Mouse (Mus musculus) heart, embryonic 11.5 days (tissue): Measurements from ENCODE around the gene Mtrf1. TPM values are rescaled to one million over a fixed set of nuclear protein-coding genes. Genes with fewer than 3 reads are reported as not detected.
"Not testable (repeated sequence)": the region's sequence is repeated elsewhere in the genome, so short reads cannot be mapped to it uniquely, and the experiment has no call there.

Source experiments
- ATAC-seq: fragments of 200-750 bp; cut with Nextera tagmentation; replicated peaks from 2 replicates; pipeline ENCODE4 v1.8.0; 2017; ENCODE audit warnings: moderate library complexity; ENCODE audit not compliant: insufficient number of reproducible peaks, low FRiP score, low TSS enrichment
- H3K27ac ChIP-seq: fragments of 300-500 bp; sonication (generic); 2 replicates; pipeline ENCODE4 v1.5.1; 2014; ENCODE audit warnings: mild to moderate bottlenecking, low read depth, low read length
- H3K27me3 ChIP-seq: fragments of 300-500 bp; sonication (generic); 2 replicates; pipeline ENCODE4 v1.6.1; 2014; ENCODE audit warnings: mild to moderate bottlenecking, low read length, mixed read lengths; ENCODE audit not compliant: control insufficient read depth, insufficient read depth
- H3K36me3 ChIP-seq: fragments of 300-500 bp; sonication (generic); 2 replicates; pipeline ENCODE4 v1.6.1; 2014; ENCODE audit warnings: mild to moderate bottlenecking, low read length, moderate library complexity, mixed read lengths; ENCODE audit not compliant: control insufficient read depth, insufficient read depth
- H3K4me1 ChIP-seq: fragments of 300-500 bp; sonication (generic); 2 replicates; pipeline ENCODE4 v1.6.1; 2014; ENCODE audit warnings: low read length; ENCODE audit not compliant: control insufficient read depth, insufficient read depth
- H3K4me2 ChIP-seq: fragments of 300-500 bp; sonication (generic); 2 replicates; pipeline ENCODE4 v1.6.1; 2014; ENCODE audit warnings: mild to moderate bottlenecking, moderate library complexity
- H3K4me3 ChIP-seq: fragments of 300-500 bp; sonication (generic); 2 replicates; pipeline ENCODE4 v1.5.1; 2014; ENCODE audit warnings: low read depth, low read length
- H3K9ac ChIP-seq: fragments of 300-500 bp; sonication (generic); 2 replicates; pipeline ENCODE4 v1.6.1; 2014; ENCODE audit warnings: mild to moderate bottlenecking, low read depth, low read length, moderate library complexity
- H3K9me3 ChIP-seq: fragments of 300-500 bp; sonication (generic); replicated peaks from 2 replicates; pipeline ENCODE4 v1.6.1; 2016; ENCODE audit warnings: low read length; ENCODE audit not compliant: control insufficient read depth
- WGBS: fragments of 180-500 bp; shearing (Covaris S2); extraction: QIAGEN DNeasy Blood & Tissue Kit; methylation state at CpG from one replicate; pipeline ENCODE4 v1.1.7; 2014; ENCODE audit not compliant: insufficient replicate concordance; 5-methylcytosine and 5-hydroxymethylcytosine counted together
- polyA plus RNA-seq: library from polyadenylated mRNA; unstranded; fragments of >200 nt; fragmentation: Nextera tagmentation; extraction: Ambion mirVana; gene quantifications from 2 replicates; pipeline ENCODE4 v1.2.1, GENCODE M21; 2014

Gene Mtrf1
- polyA plus RNA-seq, 1 experiment from 2014 or later = 9.7 TPM

DNA sequence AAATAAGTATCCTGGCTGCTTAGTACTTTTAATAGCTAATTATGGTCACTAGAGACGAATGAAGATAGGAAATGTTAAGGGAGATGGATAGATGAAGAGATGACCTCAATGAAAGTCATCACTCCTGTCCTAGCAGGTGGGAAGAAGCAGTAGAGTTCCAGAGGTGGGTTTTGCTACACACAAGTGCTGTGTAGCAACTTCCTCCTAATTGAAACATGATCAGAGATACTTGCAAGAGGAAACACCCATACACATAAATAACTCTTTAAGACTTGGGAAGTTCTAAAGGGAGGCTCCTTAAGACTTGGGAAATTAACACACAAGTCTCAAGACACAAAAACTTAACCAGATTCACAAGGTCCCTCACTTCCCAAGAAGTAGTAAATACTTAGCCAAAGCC is 36.5 kb downstream of the Mtrf1 start:
- ATAC-seq = no peak
- H3K9ac ChIP-seq = no peak overlapping the region
- WGBS = 60% methylated on average over 1 of the region's 1 CpGs

DNA sequence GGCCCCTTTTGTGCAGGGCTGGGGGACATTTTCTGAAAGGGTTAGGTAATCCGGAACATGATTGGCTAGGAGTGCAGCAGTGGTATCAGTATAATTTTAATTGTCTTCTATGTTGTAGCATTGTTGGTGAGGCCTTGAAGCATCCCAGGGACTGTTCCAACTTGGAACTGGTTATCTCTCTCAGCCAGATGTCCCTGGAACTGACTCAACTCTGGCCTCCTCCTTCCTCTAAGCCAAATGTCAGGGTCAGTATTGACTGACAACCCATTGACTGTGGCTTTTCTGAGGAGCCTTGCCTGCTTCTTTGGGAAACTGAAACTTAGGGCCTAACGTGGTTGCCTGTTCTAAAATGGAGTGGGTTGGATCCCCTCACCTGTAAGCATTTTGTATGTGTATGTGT is 43.1 kb downstream of the Mtrf1 start:
- Histone ChIP-seq H3K4me3 (no peak overlapping the region), H3K4me2 (no peak overlapping the region), H3K4me1 (no peaks in the 10 kb centered on the region), H3K36me3 (no peaks in the 10 kb centered on the region), H3K27ac (no peak overlapping the region), H3K9ac (no peak overlapping the region), H3K27me3 (no peaks in the 10 kb centered on the region), H3K9me3 (no peaks in the 10 kb centered on the region)
- no peak for ATAC-seq
- 78% methylated on average over 2 of the region's 2 CpGs for WGBS

More for the DNA sequence above, 36.5 kb downstream of the Mtrf1 start:
- H3K4me2 ChIP-seq = no peak overlapping the region
- no peaks in the 10 kb centered on the region for H3K36me3 ChIP-seq
- no peak overlapping the region for H3K27ac ChIP-seq
- no peak overlapping the region for H3K4me3 ChIP-seq
- no peaks in the 10 kb centered on the region for H3K9me3 ChIP-seq
- no peaks in the 10 kb centered on the region for H3K4me1 ChIP-seq
- no peaks in the 10 kb centered on the region for H3K27me3 ChIP-seq

DNA sequence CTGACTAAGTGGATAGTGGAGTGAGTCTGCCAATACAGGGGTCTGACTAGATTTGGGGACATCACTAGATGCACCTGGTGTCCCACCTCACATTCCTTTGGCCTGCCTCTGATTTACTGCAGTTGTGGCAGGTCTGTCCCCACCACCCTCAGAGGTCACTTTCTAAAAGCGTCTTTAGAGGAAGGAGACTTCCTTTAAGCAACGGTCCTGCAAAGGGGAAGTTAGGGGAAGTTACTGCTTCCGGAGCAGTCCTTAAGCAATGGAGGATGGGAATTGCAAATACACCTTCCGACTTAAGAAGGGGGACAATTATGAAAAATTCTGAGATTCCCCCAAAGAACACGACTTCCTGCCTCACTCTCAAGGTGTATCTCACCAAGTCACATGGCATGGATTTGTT is 43.9 kb downstream of the Mtrf1 start:
- H3K36me3 ChIP-seq = no peaks in the 10 kb centered on the region
- no peaks in the 10 kb centered on the region for H3K27me3 ChIP-seq
- no peaks in the 10 kb centered on the region for H3K4me1 ChIP-seq
- no peak overlapping the region for H3K9ac ChIP-seq
- 76% methylated on average over 5 of the region's 5 CpGs for WGBS
- ATAC-seq = no peak
- H3K27ac ChIP-seq = no peak overlapping the region
- H3K9me3 ChIP-seq = no peaks in the 10 kb centered on the region
- H3K4me2 ChIP-seq = no peak overlapping the region
- no peak overlapping the region for H3K4me3 ChIP-seq

DNA sequence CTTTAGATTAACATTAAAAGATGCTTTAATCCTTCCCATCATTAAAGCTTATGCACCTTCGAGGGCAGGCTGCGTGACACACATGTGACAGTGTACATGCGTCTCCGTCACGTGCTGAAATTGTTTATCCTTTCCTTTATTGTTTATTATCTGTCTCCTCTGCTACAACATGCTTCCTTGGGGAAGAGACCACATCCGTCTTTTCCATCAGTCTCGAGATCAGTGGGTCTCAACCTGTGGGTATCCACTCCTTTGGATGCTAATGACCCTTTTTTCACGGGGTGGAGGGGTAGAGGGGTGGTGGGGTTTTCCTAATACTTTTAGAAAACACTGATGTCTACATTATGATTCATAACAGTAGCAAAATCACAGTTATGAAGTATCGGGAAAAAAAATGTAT is 47.0 kb downstream of the Mtrf1 start:
- 86% methylated on average over 9 of the region's 9 CpGs for WGBS
- H3K4me3 ChIP-seq = no peak overlapping the region

DNA sequence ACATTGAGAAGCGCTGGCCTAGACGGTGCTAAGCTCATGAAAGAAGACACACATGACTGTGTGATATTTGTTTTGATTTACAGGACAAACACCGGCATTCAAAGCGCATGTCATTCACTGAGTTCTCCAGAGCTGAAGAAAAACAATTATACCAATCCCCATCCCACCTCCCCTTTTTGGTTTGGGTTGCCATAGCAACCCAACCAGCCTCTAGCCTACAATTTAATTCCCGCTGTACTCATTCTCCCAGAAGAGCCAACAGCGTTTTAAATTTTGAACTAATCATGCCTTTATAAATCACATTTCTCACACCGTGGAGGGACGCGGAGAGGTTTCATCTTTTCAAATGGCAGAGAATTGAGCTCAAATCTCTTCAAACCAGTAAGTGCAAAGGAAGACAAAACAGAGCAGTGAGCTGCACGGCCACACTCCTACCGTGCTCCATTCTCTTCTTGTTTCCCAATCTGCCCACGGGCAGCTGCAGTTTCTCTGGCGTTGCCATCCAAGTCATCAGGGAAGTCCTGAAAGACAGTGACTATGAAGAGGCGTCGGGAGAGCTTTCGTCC is 47.6 kb downstream of the Mtrf1 start:
- Histone ChIP-seq H3K27me3 (no peaks in the 10 kb centered on the region), H3K9me3 (no peaks in the 10 kb centered on the region), H3K4me2 (no peak overlapping the region), H3K4me1 (no peaks in the 10 kb centered on the region), H3K9ac (no peak overlapping the region), H3K36me3 (no peaks in the 10 kb centered on the region), H3K27ac (no peak overlapping the region), H3K4me3 (no peak overlapping the region)
- WGBS = 74% methylated on average over 16 of the region's 16 CpGs
- no peak for ATAC-seq

More for the DNA sequence above, 47.0 kb downstream of the Mtrf1 start:
- H3K27ac ChIP-seq = no peak overlapping the region
- H3K36me3 ChIP-seq = no peaks in the 10 kb centered on the region
- H3K4me2 ChIP-seq = no peak overlapping the region
- no peaks in the 10 kb centered on the region for H3K27me3 ChIP-seq
- no peaks in the 10 kb centered on the region for H3K4me1 ChIP-seq
- H3K9ac ChIP-seq = no peak overlapping the region
- no peak for ATAC-seq
- H3K9me3 ChIP-seq = no peaks in the 10 kb centered on the region

DNA sequence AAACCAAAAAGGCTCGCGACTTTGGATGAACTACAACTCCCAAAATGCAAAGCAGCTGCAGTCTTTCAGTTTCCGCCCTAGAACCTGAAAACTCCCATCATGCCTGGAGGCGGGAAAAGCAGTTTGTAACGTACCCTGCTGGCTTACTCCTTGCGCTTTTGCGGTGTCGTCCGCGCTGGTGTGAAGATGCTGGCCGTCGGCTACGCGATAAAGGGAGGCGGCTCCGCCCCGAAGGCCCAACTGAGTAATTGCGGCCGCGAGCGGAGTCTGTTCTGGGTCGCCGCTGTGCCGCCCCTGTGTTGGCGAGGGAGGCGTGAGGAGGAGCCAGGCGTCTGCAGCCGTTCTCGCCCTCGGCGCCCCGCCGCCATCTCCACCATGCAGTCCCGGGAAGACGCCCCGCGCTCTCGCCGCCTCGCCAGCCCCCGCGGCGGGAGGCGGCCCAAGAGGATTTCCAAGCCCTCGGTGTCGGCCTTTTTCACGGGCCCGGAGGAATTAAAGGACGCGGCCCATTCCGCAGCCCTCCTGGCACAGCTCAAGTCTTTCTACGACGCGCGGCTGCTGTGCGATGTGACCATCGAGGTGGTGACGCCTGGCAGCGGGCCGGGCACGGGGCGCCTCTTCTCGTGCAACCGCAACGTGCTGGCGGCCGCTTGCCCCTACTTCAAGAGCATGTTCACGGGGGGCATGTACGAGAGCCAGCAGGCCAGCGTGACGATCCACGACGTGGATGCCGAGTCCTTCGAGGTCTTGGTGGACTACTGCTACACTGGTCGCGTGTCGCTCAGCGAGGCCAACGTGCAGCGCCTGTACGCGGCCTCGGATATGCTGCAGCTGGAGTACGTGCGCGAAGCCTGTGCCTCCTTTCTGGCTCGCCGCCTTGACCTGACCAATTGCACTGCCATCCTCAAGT is 54.4 kb downstream of the Mtrf1 start, which contains the start of gene Kbtbd6:
TSS of gene Kbtbd6 (plus strand) at position 155 of the 910 bp plus-strand sequence.
- ATAC-seq = peak; percentile 81
- peak within 1 kb of the TSS; percentile 56; the same call in 1 of the 2 replicates for H3K9ac ChIP-seq
- H3K4me1 ChIP-seq, H3K27me3 ChIP-seq, H3K36me3 ChIP-seq, H3K9me3 ChIP-seq: not testable (repeated sequence)
- H3K4me3 ChIP-seq = peak within 1 kb of the TSS; percentile 45
- 0 out of 2 replicates have a peak within 1 kb of the TSS, but pooled peaks have one; percentile 11 for H3K27ac ChIP-seq
- H3K4me2 ChIP-seq = peak within 1 kb of the TSS; percentile 58
- WGBS = 10% methylated on average over 39 of the region's 89 CpGs

DNA sequence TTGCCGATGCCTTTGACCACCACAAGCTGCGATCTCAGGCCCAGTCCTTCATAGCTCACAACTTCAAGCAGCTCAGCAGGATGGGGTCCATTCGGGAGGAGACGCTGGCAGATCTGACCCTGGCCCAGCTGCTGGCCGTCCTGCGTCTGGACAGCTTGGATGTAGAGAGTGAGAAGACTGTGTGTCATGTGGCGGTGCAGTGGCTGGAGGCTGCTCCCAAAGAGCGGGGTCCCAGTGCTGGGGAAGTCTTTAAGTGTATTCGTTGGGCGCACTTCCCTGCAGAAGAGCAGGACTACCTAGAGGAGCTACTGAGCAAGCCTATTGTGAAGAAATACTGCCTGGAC is 55.0 kb downstream of the Mtrf1 start:
- not testable (repeated sequence) for H3K27ac ChIP-seq, H3K27me3 ChIP-seq, H3K9me3 ChIP-seq, H3K9ac ChIP-seq, H3K4me1 ChIP-seq, H3K4me3 ChIP-seq, H3K36me3 ChIP-seq, H3K4me2 ChIP-seq, ATAC-seq
- 89% methylated on average over 6 of the region's 10 CpGs for WGBS

DNA sequence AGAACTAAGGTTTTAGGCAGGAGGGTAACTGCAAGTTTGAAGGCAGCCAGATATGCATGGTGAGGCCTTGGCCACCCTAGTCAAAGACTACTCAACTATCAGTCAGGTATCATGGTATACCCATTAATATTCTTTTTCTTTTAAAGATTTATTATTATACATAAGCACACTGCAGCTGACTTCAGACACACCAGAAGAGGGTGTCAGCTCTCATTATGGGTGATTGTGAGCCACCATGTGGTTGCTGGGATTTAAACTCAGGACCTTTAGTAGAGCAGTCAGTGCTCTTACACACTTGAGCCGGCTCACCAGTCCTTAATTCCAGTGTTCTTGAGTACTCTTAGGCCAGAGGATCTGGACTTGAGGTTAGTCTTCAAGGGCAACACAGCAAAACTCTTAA is 62.8 kb downstream of the Mtrf1 start:
- Histone ChIP-seq H3K9ac (no peak overlapping the region), H3K27me3 (no peaks in the 10 kb centered on the region), H3K9me3 (no peaks in the 10 kb centered on the region), H3K4me1 (no peaks in the 10 kb centered on the region), H3K4me3 (no peak overlapping the region), H3K27ac (no peak overlapping the region), H3K36me3 (peaks cover 16% of the 10 kb centered on the region), H3K4me2 (no peak overlapping the region)
- ATAC-seq = no peak
- WGBS = 81% methylated on average over 1 of the region's 1 CpGs
